Mouse (Mus musculus) brain, embryonic 14.5 days (tissue): Measurements from ENCODE around the gene Npas3.

Experiments
- CTCF ChIP-seq: fragments of 200-500 bp; IDR thresholded peaks from 2 replicates; pipeline ENCODE4 v1.5.1; 2012; ENCODE audit warnings: inconsistent platforms, mild to moderate bottlenecking, moderate library complexity, borderline replicate concordance; ENCODE audit not compliant: insufficient read depth, insufficient read length; ENCODE audit errors: extremely low read depth
- POLR2A ChIP-seq: fragments of 200-500 bp; IDR thresholded peaks from 2 replicates; pipeline ENCODE4 v1.6.1; 2012; ENCODE audit warnings: mild to moderate bottlenecking, inconsistent platforms, borderline replicate concordance; ENCODE audit not compliant: poor library complexity, insufficient read depth, insufficient read length, severe bottlenecking; ENCODE audit errors: extremely low read depth

DNA sequence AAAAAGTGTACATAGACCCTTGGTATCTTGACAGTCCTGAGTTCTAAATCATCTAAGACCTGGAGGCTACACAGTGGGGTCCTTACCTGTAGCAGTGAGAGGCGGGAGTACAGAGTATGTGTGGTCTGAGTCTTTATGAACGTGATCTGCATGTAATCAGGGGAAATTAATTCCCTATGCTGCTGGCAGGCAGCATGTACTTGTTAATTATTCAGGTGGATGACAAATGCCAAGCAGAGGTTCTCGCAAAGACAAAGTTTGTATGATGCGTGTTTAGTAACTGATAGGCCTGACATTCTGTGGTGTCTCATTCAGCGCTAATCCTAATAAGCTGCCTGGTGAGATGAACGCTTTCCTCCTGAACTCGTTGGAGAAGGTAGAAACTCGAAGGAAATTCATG lies 136.4 kb downstream of the Npas3 start:
- no peak for TF ChIP-seq CTCF
- no peak for TF ChIP-seq POLR2A
